Mouse (Mus musculus): Measurements from ENCODE around the gene H2-T24.
"Not testable (repeated sequence)": the region's sequence is repeated elsewhere in the genome, so short reads cannot be mapped to it uniquely, and the experiment has no call there.

Gene H2-T24

DNA sequence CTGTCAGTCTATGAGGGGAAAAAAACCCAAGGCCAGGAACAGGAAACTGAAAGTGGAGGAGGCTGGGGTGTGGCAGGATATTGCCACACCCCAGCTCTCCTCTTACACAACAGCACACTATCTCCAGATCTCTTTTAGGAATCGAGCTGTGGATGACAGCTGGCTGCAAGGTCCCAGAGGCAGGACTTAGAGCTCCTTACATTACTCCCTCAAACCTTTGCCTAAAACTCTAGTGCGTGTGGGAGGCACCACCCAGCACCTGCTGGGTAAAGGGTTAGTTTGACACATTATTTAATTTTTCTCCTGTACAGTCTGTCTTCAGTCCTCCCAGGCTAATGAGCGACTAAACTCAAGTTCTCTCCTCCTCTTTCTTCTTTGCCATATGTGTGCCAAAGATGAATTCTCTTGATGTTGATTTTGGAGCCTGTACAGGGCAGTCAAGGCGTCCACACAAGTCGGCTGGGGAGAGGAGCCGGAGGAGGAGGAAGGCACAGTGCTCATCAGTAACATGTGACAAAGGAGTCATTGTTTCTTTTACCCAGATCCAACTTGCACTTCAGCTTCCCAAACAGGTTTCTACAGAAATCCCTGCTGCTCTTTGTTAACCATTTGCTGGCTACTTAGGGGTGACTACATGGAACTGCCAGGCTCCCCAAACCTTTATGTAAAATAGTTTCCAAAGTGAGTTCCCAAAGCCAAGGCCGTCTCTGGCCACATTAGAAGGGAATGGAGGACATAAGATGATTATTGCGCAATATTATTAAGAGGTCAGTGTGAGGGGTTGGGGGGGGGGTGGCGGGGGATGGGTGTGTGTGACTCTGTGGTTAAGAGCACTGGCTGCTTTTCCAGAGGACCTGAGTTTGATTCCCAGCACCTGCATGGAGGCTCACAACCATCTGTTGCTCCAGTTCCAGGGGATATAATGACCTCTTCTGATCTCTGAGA, 3.6 kb upstream of the H2-T24 start:
- peak; percentile 51 for DNase-seq

DNA sequence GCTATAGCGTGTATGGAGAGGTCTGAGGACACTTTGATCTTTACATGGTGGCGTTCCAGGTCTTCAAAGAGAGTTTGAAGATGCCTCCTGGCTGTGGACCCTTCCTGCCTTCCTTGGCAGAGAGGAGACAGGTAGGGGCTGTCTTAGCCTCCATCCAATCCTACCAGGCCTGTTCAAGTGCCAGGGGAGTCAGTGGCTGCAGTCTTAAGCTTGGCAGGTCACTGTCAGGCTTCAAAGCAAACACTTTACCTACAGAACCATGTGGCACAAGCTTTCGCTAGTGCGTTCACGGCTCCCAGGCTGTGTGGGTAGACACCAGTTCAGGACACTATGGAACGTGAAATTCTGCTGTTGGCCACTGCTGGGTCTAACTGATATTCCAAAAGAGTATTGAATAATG, 2.6 kb upstream of the H2-T24 start:
- no peak for DNase-seq

DNA sequence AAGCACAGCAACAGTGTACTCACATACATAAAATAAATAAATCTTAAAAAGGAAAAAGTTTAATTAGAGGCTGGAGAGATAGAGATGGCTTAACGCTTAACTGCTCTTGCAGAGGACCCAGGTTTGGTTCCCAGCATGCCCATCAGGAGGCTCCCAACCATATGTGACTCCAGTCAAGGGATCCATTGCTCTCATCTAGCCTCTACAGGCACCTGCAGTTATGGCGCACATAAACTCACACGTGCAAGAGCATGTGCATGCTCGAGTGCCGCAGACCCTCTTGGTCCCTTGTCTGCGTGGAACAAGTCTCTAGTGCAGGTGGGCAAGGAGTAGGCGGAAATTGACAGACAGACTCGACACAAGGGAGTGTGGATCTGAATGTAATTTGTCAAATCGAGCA, 1.7 kb upstream of the H2-T24 start:
- DNase-seq, result no peak

DNA sequence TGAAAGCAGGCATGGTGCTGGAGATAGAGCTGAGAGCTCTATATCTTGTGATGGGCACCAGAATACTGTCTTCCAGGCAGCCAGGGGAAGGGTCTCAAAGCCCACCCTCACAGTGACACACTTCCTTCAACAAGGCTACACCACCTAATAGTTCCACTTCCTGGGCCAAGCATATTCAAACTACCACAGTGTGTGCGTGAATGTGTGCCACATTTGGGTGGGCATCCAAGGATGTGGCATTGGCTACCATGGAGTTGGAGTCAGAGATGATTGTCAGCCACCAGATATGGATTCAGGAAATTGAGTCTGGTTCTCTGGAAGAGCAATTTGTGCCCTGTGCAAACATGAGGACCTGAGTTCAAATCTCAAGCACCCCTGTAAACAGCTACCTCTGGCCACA, 949 bp upstream of the H2-T24 start:
- no peak for DNase-seq

DNA sequence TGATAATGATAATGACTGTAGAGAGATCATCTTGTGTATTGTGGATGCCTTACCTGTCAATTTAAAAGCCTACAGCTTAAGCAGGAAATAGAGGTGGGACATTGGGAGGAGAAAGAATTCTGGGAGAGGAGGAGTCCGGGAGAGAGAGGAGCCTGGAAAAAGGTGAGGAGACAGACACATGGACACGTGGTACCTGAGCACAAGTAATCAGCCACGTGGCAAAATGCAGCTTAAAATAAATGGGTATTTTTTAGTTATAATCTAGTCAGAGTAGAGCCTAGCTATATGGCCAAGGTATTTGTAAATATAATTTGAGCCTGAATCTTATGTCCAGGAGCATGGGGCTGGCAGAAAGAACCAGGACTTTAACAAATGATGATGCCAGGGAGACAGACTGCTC, 841 bp downstream of the H2-T24 start:
- no peak for DNase-seq

DNA sequence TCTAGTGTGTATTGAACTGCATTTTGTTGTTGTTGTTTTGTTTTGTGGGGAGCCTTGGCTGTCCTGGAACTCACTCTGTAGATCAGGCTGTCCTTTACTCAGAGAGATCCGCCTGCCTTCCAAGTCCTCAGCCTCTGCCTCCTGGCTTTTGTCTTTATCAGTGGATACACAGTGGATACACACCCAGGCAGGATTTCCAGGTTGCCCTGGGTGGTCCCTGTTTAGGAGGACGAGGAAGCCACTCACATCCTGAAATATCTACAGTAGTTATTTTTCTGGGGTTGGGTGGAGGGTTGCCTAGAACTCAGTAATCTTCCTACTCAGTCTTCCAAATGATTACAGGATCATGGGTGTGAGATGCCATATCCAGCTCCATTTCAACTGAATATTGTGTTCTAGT, 1.4 kb downstream of the H2-T24 start:
- DNase-seq, result peak; percentile 38

DNA sequence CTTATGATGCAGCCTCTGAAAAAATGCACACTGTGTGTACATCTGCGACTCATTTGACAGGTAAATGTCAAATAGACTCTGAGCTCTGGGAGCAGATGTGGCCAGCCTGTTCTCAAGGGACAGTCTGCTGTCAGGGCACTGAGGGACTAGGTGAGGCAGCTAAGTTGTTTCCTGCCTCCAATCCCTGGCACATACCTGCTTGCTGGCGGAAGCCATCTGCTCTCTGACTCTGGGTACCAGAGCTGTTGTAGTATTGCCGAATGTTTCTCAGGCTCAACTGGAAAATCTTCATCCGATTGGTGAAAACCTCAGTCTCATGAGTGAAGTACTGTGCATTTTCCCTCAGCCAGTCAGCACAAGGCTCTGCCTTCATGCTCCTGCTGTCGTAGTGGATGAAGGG, 3.3 kb downstream of the H2-T24 start:
- DNase-seq, result no peak

DNA sequence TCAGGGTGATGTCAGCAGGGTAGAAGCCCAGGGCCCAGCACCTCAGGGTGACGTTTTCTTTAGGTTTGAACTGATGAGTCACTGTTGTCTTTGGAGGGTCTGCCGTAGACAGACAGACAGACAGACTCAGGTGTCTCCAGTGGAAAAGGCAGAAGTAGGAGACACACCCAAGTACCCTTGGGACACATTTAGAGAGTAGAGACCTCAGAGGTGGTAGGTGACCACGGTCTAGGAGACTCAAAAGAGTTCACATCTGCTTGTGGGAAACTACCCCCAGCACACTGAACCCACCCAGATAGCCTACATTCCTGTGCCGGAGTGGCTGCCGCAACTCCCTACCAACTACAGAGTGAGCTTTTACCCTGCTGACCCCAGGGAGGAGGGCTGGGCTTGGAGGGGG, 5.4 kb downstream of the H2-T24 start:
- DNase-seq, result no peak

DNA sequence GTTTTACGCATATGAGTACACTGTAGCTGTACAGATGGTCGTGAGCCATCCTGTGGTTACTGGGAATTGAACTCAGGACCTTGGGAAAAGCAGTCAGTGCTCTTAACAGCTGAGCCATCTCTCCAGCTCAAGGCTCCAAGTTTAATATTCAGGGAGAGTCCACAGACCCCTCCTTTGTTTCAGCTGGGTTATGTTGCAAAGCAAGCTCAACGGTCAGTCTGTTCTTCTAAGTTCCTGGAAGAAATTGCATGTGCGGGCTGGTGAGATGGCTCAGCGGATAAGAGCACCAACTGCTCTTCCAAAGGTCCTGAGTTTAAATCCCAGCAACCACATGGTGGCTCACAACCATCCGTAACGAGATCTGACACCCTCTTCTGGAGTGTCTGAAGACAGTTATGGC, 16.0 kb downstream of the H2-T24 start:
- not testable (repeated sequence) for DNase-seq

DNA sequence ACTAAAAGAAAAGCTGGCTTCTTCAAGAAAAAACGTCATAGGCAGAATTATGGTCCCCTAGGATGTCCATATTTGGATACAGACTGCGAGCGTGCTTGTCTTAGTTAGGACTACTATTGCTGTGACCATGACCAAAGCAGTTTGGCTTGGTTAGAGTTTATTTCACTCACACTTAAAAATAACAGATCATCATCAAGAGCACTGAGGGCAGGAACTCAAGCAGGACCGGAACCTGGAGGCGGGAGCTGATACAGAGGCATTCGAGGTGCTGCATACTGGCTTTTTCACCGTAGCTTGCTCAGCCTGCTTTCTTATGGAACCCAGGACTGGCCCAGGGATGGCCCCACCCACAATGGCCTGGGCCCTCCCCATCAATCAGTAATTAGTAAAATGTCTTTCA, 17.0 kb downstream of the H2-T24 start:
- no peak for DNase-seq

DNA sequence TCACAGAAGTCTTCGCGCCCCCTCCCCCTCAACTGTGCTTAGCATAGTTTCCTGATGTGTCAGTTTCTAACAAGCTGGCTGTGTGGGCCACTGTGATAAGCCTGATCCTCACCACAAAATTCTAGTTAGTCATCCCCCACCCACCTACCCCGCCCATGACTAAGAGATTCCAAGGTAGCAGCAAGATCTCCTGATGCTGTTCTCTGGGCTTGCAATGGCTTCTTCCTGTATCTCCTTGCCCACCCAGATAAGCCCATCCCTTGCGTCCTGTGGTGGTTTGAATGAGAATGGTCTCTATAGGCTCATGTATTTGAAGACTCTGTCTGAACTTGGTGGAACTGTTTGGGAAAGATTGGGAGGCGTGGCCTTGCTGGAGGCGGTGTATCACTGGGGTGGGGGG, 18.4 kb downstream of the H2-T24 start:
- DNase-seq, result no peak

DNA sequence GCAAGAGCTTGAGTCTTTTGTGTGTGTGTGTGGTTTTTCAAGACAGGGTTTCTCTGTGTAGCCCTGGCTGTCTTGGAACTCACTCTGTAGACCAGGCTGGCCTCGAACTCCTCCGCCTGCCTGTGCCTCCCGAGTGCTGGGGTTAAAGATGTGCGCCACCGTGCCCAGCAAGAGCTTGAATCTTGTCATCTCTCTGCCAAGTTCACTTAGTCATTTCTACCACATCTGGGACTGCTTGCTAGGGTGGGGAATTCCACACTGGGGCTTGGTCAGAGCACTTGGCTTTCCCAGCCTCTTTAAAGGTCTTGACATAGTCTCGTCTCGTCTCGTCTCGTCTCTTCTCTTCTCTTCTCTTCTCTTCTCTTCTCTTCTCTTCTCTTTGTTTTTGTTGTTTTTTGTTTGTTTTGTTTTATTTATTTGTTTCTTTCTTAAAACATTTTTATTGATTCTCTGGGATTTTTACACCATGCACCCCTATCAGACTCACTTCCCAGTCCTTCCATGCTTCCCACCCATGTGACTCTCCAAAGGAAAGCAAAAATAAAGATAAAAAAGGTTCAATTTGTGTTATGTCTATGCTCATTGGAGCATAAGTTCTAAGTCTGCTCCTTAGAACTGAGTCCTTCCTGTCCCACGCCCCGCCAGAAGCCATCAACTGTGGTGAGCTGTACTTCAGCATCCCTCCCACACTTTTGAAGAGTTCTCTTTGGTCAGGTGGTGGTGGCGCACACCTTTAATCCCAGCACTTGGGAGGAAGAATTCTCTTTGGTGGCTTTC, 19.1 kb downstream of the H2-T24 start:
- DNase-seq, result no peak

DNA sequence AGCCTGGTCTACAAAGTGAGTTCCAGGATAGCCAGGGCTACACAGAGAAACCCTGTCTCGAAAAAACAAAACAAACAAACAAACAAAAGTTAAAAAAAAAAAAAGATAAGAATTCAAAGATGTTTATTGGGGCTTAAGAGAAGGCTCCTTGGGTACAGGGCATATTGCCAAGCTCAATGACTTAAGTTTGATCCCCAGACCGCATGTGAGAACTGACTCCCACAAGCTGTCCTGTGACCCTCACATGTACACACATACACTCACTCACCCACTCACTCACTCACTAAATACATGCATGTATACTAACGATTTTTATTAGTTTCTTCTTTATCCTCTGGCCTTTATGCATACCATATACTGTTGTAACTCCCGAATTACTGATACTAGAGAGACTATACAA, 20.0 kb downstream of the H2-T24 start:
- DNase-seq, result no peak

DNA sequence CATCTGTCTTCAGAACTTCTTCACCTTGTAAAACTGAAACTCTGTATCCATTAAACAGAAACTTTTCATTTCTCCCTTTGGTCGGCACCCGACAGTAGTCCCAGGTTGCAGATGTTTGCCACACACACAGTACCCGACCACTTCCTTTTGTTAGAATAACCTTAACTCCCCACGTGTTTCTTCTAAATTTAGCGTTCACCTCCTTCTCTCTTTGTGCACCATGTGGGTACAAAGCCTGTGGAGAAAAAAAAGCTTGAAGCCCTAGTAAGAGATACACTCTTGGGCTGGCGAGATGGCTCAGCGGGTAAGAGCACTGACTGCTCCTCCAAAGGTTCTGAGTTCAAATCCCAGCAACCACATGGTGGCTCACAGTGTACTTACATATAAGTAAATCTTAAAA, 21.0 kb downstream of the H2-T24 start:
- DNase-seq, result no peak

DNA sequence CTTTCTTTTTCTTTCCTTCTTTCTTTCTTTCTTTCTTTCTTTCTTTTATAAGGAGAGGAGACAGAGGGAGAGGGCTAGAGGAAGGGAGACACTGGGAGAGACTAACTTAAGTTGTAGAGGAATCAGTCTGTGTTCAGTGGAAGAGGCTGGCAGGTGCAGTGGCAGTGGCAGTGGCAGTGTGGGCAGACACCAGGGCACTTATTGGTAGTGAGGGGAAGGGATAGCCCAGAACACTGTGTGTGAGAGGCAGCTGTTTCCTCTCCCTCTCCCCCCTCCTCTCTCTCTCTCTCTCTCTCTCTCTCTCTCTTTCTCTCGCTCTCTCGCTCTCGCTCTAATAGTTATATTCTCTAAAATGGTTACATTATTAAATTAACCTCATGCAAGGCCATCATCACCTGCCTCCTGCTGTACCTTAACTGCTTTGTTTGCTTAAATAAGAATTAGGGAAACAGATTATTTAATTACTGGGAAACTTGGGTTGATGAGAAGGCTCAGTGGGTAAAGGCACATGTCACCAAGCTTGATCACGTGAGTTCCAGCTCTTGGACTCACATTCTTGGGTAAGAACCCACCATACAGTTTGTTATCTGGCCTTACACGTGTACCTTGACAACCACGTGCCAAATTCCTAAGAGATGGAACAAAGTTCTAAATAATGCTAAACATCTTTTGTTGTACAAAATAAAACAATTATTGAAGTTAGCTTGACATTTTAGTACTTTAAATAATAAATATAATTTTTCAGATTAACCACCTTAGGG, 21.6 kb downstream of the H2-T24 start:
- DNase-seq, result no peak

DNA sequence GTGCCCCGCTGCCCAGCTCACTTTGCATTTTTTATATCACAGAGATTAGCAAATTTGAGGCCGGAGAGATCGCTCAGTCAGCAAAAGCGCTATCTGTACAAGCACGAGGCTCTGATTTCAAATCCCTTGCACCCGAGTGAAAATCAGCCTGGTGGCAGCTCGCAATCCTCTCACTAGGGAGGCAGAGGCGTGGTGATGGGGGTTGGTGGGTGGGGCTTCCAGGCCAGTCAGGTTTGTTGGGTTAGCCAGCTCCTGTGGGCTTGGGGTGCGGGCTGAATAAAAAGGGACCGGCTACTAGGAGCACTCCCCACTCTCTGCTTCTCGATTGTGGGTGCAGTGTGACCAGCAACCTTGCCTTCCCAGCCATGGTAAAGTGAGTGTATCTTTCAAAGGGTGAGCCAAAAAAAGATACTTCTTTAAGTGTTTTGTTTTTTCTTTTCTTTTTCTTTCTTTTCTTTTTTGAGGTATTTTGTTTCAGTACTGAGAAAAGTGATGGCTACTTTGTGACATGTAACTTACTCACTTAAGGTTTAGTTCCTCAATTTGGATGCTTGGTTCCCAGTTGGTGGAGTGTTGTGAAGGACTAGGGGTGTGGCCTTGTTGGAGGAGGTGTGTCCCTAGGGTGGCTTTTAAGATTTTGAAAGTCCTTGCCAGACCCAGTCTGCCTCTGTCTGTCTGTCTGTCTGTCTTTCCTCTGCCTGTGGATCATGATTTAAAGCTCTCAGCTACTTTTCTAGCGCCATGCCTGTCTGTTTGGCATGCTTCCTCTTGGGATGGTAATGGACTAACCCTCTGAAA, 22.4 kb downstream of the H2-T24 start:
- DNase-seq, result peak; percentile 30

DNA sequence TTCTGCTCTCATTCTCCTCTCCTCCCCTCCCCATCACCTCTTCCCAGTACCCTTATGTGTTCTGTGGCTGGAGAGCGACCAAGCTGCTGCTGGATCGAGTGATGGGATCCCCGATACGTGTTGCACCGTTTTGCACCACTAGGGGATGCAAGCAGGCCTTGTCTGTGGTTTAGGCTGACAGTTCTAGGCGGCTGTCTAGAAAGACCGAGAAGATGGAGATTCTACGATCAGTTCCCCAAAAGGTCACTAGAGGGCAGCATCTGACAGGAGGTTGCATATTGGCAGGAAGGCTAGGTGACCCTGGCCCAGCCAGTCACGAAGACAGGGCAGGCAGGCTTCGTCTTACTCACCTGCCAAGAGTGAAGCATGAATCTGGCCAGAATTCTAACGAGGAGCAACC, 23.4 kb downstream of the H2-T24 start:
- peak; percentile 100 for DNase-seq

DNA sequence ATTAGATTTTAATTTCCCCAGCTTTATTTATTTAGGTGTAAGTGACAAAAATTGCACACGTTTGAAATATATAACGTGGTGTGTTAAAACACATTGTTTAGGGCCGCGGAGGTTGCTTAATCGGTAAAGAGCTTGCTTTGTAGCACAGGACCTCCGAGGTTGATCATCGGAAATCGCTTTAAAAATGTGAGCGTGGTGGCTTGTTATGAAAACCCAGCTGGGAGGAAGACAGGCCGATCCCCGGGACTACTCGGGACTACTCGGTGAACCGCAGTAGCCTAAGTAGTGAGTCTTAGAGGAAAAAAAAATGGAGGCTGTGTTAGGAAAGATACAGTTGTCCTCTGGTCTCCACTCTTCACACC, 25.5 kb downstream of the H2-T24 start:
- no peak for DNase-seq

DNA sequence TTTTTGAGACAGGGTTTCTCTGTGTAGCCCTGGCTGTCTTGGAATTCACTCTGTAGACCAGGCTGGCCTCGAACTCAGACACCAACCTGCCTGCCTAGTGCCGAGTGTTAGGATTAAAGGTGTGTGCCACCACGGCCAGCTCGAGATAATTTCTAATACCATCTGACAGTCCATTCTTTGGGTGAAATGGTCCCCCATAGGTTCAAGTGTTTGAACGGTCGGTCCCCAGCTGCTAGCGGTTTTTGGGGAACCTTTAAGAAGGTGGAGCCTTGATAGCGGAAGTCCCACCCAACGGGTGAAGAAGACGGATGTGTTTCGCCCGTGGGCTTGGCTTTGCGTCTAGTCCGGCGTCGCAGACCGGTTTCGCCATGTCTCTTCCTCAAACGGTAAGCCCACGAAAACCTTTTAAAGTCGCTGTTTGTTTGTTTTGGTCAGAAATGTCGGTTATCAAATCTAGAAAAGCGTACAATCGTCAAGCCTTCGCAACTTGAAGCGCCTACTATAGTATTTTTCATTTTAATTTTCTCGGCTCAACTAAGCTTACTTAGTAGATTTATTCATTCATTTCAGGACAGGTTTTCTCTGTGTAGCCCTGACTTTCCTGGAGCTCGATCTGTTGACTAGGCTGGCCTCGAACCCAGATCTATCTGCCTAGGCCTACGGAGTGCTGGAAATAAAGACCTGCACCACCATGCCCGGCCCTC, 26.0 kb downstream of the H2-T24 start:
- DNase-seq, result peak; percentile 82

DNA sequence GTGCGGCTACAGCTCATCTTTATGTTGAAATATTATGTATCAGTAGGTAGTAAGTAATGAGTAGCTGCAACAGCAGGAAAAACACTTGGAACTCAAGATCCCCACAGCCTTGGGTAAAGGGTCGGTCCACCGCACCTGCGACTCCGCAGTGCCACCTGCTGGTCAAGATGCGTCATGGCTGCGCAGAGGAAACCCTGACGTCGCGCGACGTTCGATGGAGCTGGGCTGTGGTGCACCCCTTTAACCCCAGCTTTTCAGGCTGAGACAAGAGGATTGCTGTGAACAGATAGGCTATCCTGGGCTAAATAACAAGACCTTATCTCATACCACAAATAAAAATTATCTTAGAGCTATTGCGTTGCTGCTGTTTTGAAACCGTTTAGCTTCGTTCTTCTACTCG, 26.7 kb downstream of the H2-T24 start:
- DNase-seq, result peak; percentile 86

DNA sequence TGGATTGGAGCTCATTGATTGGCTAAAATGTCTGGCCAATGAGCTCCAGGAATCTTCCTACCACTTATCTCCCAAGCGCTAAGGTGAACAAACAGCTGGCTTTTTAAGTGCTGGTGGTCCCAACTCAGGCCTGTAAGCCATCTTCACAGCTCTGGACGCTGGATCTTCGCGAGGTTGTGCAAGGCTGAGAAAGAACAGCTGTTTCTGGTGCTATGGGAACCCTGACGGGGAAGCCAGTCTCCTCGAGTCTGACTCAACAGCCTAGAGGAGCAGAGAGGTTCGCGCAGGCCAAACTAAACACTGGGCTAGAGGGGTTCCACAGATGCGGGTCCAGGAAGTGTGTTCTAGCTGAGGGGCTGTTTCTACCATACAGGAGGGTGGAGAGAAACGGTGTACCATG, 28.6 kb downstream of the H2-T24 start:
- DNase-seq, result peak; percentile 20

DNA sequence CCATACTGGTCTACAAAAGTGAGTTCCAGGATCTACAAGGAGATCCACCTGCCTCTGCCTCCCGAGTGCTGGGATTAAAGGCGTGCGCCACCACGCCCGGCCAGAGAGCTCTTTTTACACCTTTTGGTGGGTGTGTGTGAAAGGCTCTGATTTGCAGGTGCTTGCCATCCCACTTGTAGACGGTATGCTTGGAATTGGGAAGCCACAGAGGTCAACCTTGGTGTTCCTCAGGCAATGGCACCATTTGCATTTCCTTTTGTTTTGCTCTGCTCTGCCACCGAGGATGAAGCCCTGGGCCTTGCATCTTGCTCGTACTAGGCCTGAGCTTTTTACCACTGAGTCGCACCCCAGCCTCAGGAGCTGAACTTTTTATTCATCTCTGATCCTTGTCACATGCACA, 38.6 kb downstream of the H2-T24 start:
- no peak for DNase-seq

Measured in lung, postnatal 14 days (tissue).